Mouse (Mus musculus): ENCODE data around the gene Bmp4. TPM values are rescaled to one million over a fixed set of nuclear protein-coding genes. Genes with fewer than 3 reads are reported as not detected.

The Bmp4 gene
- total RNA-seq, 2 experiments from 2014 or later: 12.1 to 17.5 TPM

Other genes with a start within 250 kb of the Bmp4 start
- gene Gm15217, start 11.3 kb downstream of the Bmp4 start, total RNA-seq (2021): not detected

Measured in gastrocnemius, postnatal 14 days (tissue).